Mouse (Mus musculus) thymus, postnatal 14 days (tissue): ENCODE measurements at regions not wholly inside any gene's neighbourhood (a gene's known extent, or its start where the extent isn't known, plus 50 kb on each side); places are given as distances from the start of the nearest gene placed in this dataset.

Experiments used
- DNase-seq: peaks from one replicate; pipeline ENCODE4 v3.0.0; 2021

DNA sequence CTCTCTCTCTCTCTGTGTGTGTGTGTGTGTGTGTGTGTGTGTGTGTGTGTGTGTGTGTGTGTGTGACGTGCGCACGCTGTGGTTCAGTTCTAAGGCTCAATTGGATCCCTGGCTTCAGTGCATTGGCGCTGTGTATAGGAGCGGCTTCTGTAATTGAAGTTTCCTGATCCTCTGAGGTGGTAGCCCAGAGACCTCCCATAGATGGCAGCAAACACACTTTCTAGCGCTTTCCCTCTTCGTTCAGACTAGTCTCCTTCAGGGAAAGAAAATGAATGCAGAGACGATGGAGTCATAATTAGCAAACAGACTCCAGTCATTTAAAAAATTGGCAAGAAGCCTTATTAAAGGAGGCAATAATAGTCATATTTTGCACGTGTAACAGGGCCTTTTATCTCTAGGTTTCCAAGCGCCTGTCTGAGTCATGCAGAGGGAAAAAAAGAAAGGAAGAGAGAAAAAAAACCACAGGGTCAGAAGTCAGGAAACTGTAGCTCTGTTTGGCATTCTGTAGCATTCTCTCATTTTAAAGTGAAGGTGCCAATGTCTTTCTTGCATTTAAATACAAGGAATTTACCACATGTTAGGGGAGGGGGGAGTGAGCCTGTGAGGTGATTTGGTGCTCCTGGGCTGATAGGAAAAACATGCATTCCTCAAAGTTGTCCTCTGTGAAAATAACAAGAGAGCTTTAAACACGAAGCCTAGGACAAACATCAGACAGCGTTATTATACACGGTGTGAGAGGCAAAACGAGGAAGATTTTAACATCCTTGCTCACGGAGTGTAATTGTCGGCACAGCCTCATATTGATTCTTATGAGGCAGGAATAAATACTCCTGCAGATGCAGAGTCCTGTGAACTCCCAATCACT, 439.4 kb upstream of the Kif2a start:
- DNase-seq, result peak; percentile 66

DNA sequence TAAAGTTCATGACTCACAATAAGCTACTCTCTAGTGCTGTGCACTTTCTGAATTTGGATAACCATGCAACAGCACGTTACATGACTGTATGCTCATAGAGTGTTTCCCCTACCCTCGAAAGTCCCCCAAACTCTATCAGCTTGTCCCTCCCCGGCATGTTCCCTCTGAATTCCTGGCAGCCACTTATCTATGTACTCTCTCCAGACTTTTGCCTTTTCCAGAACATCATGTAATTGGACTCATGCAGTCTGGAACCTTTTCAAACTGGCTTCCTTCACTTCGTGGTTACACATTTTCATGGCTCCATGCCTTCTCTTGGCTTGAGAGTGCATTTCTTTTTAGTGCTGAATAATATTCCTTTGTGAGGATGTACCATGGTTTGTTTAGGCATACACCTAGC, 436.8 kb upstream of the Kif2a start:
- DNase-seq, result no peak

GRCm38 (mm10) chr13:107457270-107457669, 435.3 kb upstream of the Kif2a start:
- no peak for DNase-seq

GRCm38 (mm10) chr13:107456394-107456793, 434.5 kb upstream of the Kif2a start:
- DNase-seq, result no peak

- DNase-seq, result no peak
Measured at GRCm38 (mm10) chr13:107449598-107450179, 427.8 kb upstream of the Kif2a start.

DNA sequence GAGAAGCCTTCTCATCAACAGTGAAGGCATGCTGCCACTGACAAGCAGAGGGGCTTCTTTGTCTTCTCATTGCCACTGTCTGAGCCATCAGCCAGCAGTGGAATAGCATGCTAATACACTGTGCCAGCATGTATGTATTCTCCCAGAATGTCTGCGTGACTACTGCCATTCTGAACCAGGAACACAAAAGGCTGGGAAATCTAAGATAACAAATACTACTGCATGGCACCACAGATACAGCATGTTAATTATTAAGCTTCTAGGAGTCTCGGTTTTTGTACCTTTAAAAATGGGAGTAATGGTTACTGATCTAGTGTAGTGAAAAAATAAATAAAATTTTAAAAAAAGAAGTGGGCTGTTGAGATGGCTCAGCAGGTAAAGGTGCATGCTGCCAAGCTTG, 425.9 kb upstream of the Kif2a start:
- no peak for DNase-seq

GRCm38 (mm10) chr13:107419363-107420155, 397.6 kb upstream of the Kif2a start:
- peak; percentile 23 for DNase-seq

- no peak for DNase-seq
Measured at GRCm38 (mm10) chr13:107410267-107410666, 388.3 kb upstream of the Kif2a start.

DNA sequence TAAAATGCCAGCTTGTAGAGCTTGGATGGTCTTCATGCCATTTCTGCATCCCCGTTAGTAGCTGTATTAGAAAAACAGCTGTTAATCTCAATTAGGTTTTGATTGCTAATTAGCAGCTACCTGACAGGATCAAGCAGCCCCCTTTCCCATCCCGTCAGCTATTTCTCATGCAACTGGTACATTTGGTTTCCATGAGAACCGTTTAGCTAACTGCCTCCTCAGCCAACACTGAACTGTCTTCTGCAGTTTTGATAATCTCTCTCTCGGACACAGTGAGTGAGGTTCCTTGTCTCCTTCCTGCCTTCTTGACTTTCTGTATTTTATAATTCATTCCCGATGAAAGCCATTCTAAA, 385.7 kb upstream of the Kif2a start:
- DNase-seq, result no peak

GRCm38 (mm10) chr13:107406977-107407673, 385.2 kb upstream of the Kif2a start:
- DNase-seq, result no peak

GRCm38 (mm10) chr13:107398621-107399363, 376.9 kb upstream of the Kif2a start:
- no peak for DNase-seq

GRCm38 (mm10) chr13:107396036-107396435, 374.1 kb upstream of the Kif2a start:
- no peak for DNase-seq

- DNase-seq, result no peak
Measured at GRCm38 (mm10) chr13:107394451-107394850, 372.5 kb upstream of the Kif2a start.

GRCm38 (mm10) chr13:107389535-107390150, 367.7 kb upstream of the Kif2a start:
- DNase-seq, result peak; percentile 57

DNA sequence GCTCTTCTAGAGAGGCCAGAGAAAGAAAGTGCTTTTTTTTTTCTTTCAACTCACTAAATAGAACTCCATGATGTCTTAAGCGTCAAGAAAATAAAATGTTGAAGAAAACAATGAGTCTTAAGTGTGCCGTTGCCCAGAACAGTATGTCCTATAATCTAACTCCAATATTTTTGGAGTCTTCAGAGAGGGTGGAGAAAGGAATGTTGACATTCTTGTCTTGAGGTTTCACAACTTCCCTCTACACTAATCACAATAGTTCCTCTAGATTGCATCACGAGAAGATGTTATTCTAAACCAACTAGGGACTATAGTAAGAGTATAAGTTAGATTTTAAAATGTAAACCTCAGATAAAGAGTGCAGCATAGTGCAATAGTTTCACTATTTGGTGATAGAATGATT, 367.1 kb upstream of the Kif2a start:
- no peak for DNase-seq

- no peak for DNase-seq
Measured at GRCm38 (mm10) chr13:107378076-107378475, 356.1 kb upstream of the Kif2a start.

GRCm38 (mm10) chr13:107372666-107373065, 350.7 kb upstream of the Kif2a start:
- DNase-seq, result no peak

- DNase-seq, result no peak
Measured at GRCm38 (mm10) chr13:107371616-107372582, 350.0 kb upstream of the Kif2a start.

- no peak for DNase-seq
Measured at GRCm38 (mm10) chr13:107367639-107368038, 345.7 kb upstream of the Kif2a start.

- DNase-seq, result no peak
Measured at GRCm38 (mm10) chr13:107365766-107366165, 343.8 kb upstream of the Kif2a start.

- no peak for DNase-seq
Measured at GRCm38 (mm10) chr13:107365241-107365640, 343.3 kb upstream of the Kif2a start.
